Mouse (Mus musculus) midbrain, postnatal 0 days (tissue): ENCODE results near the gene Fscn3. TPM values are rescaled to one million over a fixed set of nuclear protein-coding genes. Genes with fewer than 3 reads are reported as not detected.

Source experiments
- ATAC-seq: fragments of 200-750 bp; cut with Nextera tagmentation; 2 replicates; pipeline ENCODE4 v1.8.0; 2017; ENCODE audit warnings: moderate number of reproducible peaks, mild to moderate bottlenecking, moderate TSS enrichment, moderate library complexity; ENCODE audit not compliant: low FRiP score
- DNase-seq: peaks from one replicate; pipeline ENCODE4 v3.0.0-alpha.2; 2015; ENCODE audit warnings: low spot score
- H3K27ac ChIP-seq: fragments of 300-500 bp; sonication (generic); 2 replicates; pipeline ENCODE4 v1.5.1; 2014; ENCODE audit warnings: low read depth, mild to moderate bottlenecking, low read length, mixed read lengths
- H3K27me3 ChIP-seq: fragments of 300-500 bp; sonication (generic); 2 replicates; pipeline ENCODE4 v1.6.1; 2014; ENCODE audit warnings: low read length, control low read depth, mixed read lengths; ENCODE audit not compliant: insufficient read depth
- H3K36me3 ChIP-seq: fragments of 300-500 bp; sonication (generic); 2 replicates; pipeline ENCODE4 v1.6.1; 2014; ENCODE audit warnings: low read length, control low read depth, mixed read lengths; ENCODE audit not compliant: insufficient read depth
- H3K4me1 ChIP-seq: fragments of 300-500 bp; sonication (generic); 2 replicates; pipeline ENCODE4 v1.6.1; 2014; ENCODE audit warnings: mild to moderate bottlenecking, control low read depth, antibody characterized with exemption, low read length, mixed read lengths; ENCODE audit not compliant: insufficient read depth
- H3K4me2 ChIP-seq: fragments of 300-500 bp; sonication (generic); 2 replicates; pipeline ENCODE4 v1.6.1; 2014; ENCODE audit warnings: low read depth, mild to moderate bottlenecking, low read length, mixed read lengths; ENCODE audit not compliant: poor library complexity, severe bottlenecking
- H3K4me3 ChIP-seq: fragments of 300-500 bp; sonication (generic); 2 replicates; pipeline ENCODE4 v1.5.1; 2014; ENCODE audit warnings: low read depth, mild to moderate bottlenecking, low read length, moderate library complexity
- H3K9ac ChIP-seq: fragments of 300-500 bp; sonication (generic); replicated peaks from 2 replicates; pipeline ENCODE4 v1.6.1; 2014; ENCODE audit warnings: mild to moderate bottlenecking, low read length, moderate library complexity, mixed read lengths; ENCODE audit not compliant: poor library complexity, severe bottlenecking
- H3K9me3 ChIP-seq: fragments of 300-500 bp; sonication (generic); 2 replicates; pipeline ENCODE4 v1.6.1; 2016; ENCODE audit warnings: low read length, control low read depth
- CTCF ChIP-seq: IDR thresholded peaks from 2 replicates; pipeline ENCODE4 v1.5.1; 2016; ENCODE audit warnings: antibody characterized with exemption, mild to moderate bottlenecking
- WGBS: fragments of 180-500 bp; shearing (Covaris S2); extraction: QIAGEN DNeasy Blood & Tissue Kit; methylation state at CpG from one replicate; pipeline ENCODE4 v1.1.7; 2014; 5-methylcytosine and 5-hydroxymethylcytosine counted together
- polyA plus RNA-seq: library from polyadenylated mRNA; unstranded; fragments of >200 nt; fragmentation: Nextera tagmentation; extraction: Ambion mirVana; gene quantifications from 2 replicates; pipeline ENCODE4 v1.2.1, GENCODE M21; 2015
- total RNA-seq: library from RNA; depleted of rRNA; stranded (reverse); fragments of >200 nt; gene quantifications from 2 replicates; pipeline ENCODE4 v1.2.3, GENCODE M21; 2014; rRNA removed

The Fscn3 gene
- total and polyA plus RNA-seq, 2 experiments from 2014 or later: not detected

GRCm38 (mm10) chr6:28482711-28483315 lies 55.2 kb downstream of the Fscn3 start:
- Histone ChIP-seq H3K9ac (no peak overlapping the region), H3K36me3 (no peaks in the 10 kb centered on the region), H3K27ac (no peak overlapping the region), H3K4me2 (no peak overlapping the region), H3K4me3 (no peak overlapping the region), H3K4me1 (peaks cover 5% of the 10 kb centered on the region; the same call in 1 of the 2 replicates), H3K27me3 (no peaks in the 10 kb centered on the region), H3K9me3 (no peaks in the 10 kb centered on the region)
- WGBS: 86% methylated on average over 4 of the region's 4 CpGs
- DNase-seq (no peak), ATAC-seq (no peak)
- no peak for TF ChIP-seq CTCF

GRCm38 (mm10) chr6:28486008-28486407 lies 58.4 kb downstream of the Fscn3 start:
- ATAC-seq (no peak), DNase-seq (no peak)
- Histone ChIP-seq H3K9me3 (no peaks in the 10 kb centered on the region), H3K27ac (no peak overlapping the region), H3K4me2 (no peak overlapping the region), H3K9ac (no peak overlapping the region), H3K4me3 (no peak overlapping the region), H3K27me3 (no peaks in the 10 kb centered on the region), H3K4me1 (peaks cover 2% of the 10 kb centered on the region; the same call in 1 of the 2 replicates), H3K36me3 (no peaks in the 10 kb centered on the region)
- TF ChIP-seq CTCF: no peak
- 90% methylated on average over 2 of the region's 2 CpGs for WGBS

DNA sequence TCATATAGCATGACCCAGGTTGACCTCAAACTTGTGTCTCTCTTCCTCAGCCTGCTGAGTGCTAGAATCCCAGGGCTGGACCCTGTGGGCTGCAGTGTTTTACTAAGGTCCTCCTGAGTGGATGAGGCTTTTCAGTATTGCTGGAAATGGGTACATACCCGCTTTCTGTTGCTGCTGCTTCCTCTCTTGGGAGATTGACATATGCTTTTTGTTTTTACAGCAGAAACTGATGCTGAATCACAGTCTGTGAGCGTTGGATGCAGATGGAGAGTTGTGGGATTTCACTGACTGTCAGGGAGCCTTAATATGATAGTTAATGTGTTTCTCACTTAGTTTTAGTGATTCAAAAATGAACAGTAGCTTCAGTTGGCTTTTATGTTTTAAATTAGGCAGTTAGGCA lies 58.9 kb downstream of the Fscn3 start:
- H3K27me3 ChIP-seq: no peaks in the 10 kb centered on the region
- H3K4me2 ChIP-seq: no peak overlapping the region
- DNase-seq: no peak
- H3K27ac ChIP-seq: no peak overlapping the region
- WGBS: 90% methylated on average over 2 of the region's 2 CpGs
- H3K36me3 ChIP-seq: no peaks in the 10 kb centered on the region
- no peak overlapping the region for H3K9ac ChIP-seq
- H3K4me3 ChIP-seq: no peak overlapping the region
- no peaks in the 10 kb centered on the region for H3K4me1 ChIP-seq
- no peaks in the 10 kb centered on the region for H3K9me3 ChIP-seq
- ATAC-seq: no peak
- TF ChIP-seq CTCF: no peak

DNA sequence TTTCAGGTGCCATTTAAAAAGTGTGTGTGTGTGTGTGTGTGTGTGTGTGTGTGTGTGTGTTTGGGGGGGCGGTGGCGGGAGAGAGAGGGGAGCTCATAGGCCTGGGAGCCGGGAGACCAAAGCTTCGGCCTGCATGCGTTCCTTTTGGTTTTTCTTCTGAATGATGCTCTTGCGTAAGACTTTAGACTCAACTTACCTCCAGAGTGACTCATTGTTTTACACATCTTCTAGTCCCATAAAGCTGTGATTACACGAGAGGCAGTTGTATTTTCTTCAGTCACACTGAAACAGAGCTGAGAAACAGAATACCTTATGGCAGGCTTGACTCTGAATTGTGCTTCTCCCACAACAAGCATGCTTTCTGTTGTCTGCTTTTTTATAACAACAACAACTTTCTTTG lies 59.3 kb downstream of the Fscn3 start:
- Histone ChIP-seq H3K4me3 (no peak overlapping the region), H3K36me3 (no peaks in the 10 kb centered on the region), H3K27ac (no peak overlapping the region), H3K9ac (no peak overlapping the region), H3K4me1 (no peaks in the 10 kb centered on the region), H3K27me3 (no peaks in the 10 kb centered on the region), H3K9me3 (no peaks in the 10 kb centered on the region), H3K4me2 (no peak overlapping the region)
- ATAC-seq (no peak), DNase-seq (no peak)
- TF ChIP-seq CTCF: no peak
- WGBS: 93% methylated on average over 7 of the region's 7 CpGs

Other genes with a start within 250 kb of the Fscn3 start
- gene Zfp800, start 29.8 kb upstream of the Fscn3 start, total RNA-seq: 24.1 and 28.6 TPM in 2 replicates
- 16.6 and 22.1 TPM in 2 replicates for gene Zfp800, start 29.8 kb upstream of the Fscn3 start, polyA plus RNA-seq
- 378 and 412 TPM in 2 replicates for gene Arf5, start 4.2 kb upstream of the Fscn3 start, total RNA-seq
- 456 and 484 TPM in 2 replicates for gene Arf5, start 4.2 kb upstream of the Fscn3 start, polyA plus RNA-seq
- 11.2 and 14.6 TPM in 2 replicates for gene Gcc1, start 601 bp downstream of the Fscn3 start, total RNA-seq
- gene Gcc1, start 601 bp downstream of the Fscn3 start, polyA plus RNA-seq: 8.6 and 8.7 TPM in 2 replicates
- gene Pax4, start 21.6 kb downstream of the Fscn3 start, total RNA-seq: not detected in 2 replicates
- 0.37 TPM in 1 of 2 replicates, not detected in the other for gene Pax4, start 21.6 kb downstream of the Fscn3 start, polyA plus RNA-seq
- 81.1 and 89.5 TPM in 2 replicates for gene Snd1, start 47.4 kb downstream of the Fscn3 start, total RNA-seq
- gene Snd1, start 47.4 kb downstream of the Fscn3 start, polyA plus RNA-seq: 70.6 and 73.3 TPM in 2 replicates